Mouse (Mus musculus) CD8-positive naive resting alpha-beta T cell, adult 2 months (primary cell): ENCODE data around the gene Rad23a.

Experiments used
- DNase-seq, 2 experiments: peaks; one replicate each; pipeline ENCODE4 v3.0.0; 2022; ENCODE audit warnings: low read depth in 2 of 2, low spot score in 2 of 2

Rad23a gene

DNA sequence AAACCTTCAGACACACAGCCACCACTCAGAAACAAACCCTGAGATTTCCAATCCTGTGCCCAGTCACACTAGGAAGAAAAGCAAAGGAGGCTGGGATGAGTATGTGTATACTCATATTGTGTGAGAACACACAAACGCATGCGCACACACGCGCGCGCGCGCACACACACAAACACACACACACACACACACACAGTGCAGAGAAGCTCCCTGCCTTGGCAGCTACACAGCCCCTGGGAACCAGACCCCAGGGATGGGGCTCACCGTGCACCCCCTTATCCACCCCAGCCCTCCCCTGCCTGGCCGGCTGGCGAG is 26.3 kb downstream of the Rad23a start:
- DNase-seq: no peak

DNA sequence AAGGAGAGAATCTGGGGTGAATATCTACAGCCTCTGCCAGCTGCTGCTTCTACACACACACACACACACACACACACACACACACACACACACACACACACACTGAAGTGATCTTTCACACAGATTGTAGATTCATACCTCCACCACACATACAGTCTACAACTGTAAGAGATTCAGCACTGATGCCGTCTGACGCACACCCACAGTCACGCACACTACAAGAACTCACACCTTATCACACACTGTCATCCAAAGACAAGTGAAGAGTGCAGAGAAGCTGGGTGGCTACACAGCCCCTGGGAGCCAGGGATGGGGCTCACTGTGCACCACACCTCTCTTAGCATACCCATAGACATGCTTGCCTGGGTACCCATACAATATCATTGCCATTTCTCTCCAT is 26.6 kb downstream of the Rad23a start:
- DNase-seq: no peak

DNA sequence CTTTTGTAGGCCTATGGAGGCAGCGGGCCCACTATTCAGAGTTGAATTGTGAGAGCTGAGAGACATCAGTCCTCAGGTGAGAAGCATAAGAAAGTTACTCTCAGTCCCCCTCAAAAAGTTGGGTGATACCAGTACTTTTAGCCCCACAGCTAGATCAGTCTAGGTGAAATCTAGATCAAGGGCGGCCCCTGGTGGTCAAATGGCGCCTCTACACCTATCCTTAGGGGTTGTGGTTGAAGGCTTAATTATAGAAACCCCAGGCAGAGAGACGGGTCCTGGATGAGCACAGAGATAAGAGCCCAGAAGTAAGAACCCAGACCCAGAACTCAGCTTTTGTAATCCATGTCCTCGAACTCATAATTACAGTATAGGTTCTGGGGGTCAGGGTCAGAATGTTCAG is 27.4 kb downstream of the Rad23a start:
- DNase-seq: peak; percentile 73 to 81

DNA sequence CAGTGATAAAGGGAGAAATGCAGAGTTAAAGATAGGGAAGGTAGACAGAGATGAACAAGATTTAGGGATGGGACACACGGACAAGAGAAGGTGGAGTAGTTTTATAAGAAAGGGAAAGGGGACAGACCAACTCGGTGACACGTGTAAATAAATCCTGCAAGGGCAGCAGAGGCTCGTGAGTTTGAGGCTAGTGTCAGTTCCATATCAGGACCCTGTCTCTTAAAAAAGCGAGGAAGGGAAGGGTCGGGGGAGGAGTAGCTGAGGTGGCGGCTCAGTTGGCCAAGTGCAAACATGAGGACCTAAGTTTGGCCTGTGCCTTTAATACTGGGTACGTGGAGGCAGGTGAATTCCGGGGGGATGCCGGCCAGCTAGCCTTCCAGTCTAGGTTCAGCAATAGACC is 29.2 kb downstream of the Rad23a start:
- DNase-seq: no peak

DNA sequence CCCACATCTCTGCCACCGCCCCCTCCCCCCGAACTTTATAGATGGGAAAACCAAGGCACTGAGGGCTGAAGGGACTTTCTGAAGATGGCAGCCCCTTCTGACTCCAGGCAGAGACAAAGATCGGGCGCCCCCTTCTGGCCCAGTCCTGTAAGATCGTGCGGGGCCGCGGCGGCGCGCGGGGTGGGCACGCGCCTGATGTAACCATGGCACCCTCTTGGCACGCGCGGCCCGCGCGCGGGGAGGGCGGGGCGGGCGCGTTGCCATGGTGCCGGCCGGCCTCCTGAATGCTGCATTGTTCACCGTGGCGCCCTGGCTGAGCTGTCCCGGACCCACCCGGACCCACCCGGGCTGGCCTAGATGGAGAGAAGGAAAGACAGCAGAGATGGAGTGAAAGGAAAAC is 29.6 kb downstream of the Rad23a start:
- DNase-seq: peak; percentile 77 to 85

DNA sequence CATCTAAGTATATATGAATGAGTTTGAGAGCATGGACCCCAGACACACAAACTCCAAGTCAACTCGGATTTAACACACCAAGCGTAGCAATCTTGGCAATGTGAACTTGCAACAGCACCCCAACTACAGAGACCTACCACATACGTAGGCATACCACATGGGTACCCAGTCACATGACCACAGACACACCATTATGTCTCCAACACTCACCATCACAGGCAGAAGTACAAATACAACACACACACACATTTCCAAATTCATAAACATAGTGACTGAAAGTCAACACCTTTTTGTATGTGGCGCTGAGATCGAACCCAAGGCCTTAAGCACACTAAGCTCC is 30.6 kb downstream of the Rad23a start:
- no peak for DNase-seq

DNA sequence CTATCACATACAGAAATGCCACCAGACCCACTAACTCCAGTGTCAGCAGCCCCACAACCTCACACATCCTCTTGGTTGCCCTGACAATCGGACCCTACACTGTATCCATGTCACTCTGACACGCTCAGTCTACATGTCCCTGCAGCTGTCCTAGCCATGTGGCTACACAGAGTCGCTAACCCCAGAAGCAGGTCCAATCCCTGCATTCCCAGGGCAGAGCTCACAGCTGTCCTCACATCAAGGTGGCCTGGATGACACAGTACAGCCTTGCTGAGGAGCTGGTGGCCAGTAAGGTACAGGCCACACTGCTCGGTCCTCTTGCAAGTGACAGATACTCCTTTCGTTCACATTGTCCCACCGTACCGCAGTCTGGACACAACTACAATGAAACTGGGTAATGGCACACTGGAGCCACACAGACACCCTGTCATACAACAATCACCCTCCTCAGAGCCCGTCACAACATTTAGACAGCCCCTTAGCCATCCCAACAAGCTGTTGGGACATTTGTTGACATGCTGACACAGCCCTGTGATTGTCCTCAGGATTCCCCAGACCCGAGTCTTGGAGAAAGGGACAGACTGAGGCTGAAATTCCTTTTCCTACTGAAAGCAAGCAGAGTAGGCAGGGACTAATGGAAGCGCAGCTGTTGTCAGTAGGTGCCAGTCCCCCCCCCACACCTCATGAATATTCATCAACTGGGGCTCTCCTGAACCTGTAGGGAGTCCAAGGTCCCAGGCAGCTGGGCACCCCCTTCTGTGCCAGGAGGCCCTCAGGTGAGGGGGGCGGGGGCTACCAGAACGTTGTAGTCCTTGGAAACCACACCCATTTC is 31.1 kb downstream of the Rad23a start:
- DNase-seq: no peak

DNA sequence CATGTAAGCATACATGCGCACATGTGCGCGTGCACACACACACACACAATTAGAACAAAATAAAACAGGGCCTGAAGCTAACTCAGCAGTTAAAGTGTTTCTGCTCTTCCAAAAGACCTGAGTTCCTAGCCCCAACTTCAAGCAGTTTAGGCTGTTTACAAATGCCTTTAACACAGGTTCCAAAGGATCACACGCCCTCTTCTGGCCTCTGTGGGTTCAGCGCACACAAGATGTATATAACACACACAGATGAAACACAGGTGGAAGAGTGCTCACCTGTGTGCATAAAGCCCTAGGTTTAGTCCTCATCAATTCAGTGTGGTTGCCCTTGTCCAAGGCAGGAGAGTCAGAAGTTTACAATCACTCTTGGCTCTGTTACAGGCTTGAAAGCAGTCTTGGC is 34.4 kb downstream of the Rad23a start:
- DNase-seq: no peak

DNA sequence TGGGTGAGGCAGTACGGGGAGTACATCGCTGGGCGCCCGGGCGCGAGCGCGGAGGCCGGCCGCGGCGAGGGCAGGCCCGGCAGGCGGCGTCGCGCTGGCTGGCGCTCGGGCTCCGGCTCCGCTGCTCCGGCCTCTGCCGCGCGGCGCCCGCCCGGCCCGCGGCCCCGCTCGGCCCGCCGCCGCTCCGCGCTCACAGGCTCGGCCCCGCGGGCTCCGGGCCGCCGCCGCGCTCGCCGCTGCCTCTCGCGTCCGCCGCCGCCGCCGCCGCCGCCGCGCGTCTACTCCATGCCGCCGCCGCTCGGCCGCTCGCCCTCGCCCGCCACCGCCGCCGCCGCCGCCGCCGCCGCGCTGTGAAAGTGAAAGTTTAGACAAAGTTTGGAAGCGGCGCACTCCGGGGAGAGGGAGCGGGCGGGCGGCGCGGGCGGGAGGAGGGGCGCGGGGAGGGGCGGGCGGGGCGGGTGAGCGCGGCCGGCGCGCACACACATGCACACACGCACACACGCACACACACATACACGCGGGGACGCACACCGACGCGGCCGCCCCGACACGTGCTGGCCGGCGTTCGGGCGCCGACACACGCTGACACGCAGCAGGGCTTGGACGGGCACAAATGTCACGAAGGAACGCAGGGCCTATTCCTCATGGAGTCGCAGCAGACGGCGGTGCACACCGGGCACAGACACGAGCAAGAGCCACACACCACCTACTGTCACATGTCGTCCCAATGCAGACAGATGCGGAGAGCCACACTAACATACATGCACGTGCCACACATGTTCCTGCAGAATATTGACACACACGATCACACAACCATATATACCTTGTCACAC is 40.2 kb downstream of the Rad23a start, which contains the start of gene Nfix:
Gene Nfix, minus strand, starts transcription at position 346 of the 833 bp plus-strand sequence.
- peak in 1 of 2 experiments; percentile 21 for DNase-seq

DNA sequence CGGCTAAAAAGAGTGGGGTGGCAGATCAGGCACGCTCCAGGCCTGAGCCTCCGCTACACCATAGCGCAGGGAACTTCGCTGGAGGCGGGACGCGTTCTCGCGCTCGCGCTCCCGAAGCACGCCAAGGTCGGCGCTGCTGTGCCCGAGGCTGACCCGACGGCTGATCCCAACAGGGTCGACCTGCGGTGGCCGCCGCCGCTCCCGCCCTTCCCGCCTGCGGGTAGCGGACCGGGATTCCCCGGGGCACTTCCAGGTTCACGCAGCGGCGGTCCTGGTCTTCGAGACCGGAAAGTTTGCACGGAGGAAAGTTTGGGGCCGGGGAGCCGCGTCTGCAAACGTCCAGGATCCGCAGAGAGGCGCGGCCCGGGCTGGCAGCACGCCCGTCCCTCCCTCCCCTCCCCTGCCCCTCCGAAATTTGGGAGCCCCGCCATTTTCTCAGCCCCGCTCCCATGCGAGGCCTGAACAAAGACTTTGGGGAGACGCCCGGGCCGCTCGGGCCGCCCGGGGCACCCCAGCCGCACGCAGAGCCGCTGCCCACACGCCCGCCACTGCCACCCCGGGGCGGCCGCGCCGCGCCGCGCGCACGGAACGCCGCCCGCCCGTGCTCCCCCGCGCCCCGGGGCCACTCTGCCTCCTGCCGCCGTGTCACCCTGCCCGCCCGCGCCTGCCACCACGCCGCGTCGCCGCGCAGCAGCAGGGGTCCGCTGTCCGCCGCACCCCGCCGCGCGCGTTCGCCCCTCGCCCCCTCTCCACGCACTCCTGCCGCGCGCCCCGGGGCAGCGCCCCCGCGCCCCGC is 41.1 kb downstream of the Rad23a start:
- no peak for DNase-seq

DNA sequence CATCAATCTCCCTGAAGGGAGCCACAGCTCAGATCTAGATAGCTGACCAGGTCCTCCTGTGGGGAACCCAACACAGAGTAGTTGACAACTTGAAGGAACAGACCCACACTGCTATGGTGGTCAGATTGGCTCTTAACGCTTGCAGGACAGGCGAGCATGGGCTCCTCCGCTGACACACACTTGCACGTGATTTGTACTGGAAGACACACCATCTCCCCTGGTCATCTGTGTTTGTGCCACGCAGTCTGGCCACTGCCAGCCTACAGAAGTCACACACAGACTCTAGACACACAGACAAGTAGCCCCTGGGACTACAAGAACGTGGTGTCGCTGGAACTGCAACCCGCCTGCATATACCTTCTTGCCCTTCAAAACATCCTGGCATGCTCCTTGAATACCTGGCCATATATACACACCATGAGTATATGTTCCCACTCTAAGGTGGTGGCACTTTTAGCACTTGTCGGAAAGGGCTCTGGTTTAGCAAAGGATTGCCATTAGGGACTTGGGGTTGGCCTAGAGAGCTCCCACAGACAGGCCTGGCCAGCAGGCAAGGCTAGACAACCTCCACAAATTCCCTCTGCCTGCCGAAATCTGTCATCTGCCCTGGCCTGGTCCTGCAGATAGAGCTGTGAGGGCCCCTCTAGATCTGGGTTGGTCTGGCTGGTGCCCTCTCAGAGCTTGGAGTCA is 41.9 kb downstream of the Rad23a start:
- DNase-seq: no peak

DNA sequence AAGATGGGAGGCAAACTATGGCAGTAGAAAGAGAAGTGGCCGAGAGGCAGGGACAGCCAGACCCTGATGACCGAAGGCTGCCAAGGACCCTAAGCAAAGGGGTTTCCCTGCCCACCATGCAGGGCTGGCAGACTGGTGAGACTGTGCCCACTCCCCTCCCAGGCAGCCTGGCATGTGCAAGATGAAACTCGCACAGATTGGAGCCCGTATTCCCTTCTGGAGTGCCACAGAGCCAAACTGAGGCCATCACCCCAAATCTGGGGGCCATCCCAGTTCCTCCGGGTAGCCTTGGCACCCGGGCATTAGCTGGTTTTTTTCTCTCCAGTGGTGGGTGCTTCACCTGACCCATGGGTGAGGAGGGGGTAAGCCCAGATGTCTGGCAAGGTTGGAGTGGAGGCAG is 42.5 kb downstream of the Rad23a start:
- DNase-seq: no peak

DNA sequence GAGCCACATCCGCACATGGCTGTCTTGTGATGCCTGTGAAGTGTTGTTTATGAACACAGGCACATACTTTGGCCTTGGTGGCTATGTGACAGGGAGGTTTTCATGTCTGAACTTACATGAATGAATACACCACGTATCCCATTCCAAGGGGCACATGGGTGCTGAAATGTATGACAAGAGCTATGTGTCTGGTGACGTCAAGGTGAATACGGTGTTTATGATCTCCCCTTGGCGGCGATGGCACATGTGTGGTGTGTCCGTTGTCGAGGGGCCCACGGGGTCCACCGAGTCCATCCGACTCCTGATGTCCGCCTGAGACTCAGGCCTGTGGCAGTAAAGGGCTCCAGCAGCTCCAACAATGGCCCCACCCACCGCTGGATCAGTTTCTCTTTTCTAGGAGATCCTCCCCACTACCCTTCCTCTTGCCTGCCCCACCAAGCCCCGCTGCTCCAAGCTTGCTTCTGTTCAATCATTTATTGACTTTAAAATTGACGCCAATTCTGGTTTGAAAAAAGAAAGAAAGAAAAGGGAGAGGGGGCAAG is 43.1 kb downstream of the Rad23a start:
- no peak for DNase-seq

DNA sequence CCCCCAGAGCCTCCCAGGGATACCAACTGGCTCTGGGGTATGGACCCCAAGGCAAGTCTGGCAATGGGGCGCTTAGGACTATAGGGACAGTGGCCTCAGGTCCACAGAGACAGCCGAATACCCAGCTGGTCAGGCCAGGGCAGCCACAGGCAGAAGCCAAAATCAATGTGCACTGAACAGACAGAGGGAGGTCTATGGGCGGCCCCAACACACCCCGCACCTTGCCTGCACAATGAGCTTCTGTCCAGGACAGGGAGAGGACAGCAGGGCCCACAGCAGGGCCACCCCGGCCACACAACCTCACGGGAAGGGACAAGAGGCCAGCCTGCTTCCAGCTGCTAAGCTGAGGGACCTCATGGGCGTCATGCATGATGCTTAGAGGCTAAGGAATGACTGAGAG is 46.0 kb downstream of the Rad23a start:
- no peak for DNase-seq

DNA sequence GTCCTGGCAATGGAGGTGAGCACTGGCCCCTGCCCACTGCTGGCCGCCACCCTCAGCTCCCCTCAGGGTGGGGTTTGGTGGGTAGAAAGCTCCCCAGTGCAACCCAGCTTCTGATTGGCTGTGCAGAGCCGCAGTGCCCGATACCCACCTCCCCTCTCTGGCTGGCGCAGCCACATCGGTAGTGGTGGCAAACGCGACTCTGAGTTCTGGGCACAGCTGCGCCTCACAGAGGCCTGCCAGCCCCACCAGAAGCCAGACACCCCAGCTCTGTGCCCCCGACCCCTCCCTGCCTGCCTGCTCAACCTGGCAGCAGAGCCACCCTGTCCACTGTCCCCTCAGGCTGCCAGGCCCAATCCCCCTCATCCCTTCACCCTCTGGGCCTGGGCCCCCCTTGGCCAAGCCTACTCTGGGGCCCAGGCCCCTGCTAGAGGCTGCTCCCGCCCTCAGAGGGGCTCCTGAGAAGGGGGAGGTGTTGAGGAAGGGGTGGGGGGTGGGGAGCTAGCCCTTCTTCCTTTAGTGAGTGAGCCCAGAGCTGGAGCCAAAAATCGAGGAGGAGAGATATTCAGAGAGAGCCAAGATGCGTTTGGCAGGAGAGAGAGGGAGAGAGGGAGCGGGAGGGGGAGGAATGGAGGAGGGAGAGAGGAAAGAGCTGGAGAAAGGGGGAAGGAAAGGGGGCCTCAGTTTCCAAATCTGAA is 46.5 kb downstream of the Rad23a start:
- no peak for DNase-seq

DNA sequence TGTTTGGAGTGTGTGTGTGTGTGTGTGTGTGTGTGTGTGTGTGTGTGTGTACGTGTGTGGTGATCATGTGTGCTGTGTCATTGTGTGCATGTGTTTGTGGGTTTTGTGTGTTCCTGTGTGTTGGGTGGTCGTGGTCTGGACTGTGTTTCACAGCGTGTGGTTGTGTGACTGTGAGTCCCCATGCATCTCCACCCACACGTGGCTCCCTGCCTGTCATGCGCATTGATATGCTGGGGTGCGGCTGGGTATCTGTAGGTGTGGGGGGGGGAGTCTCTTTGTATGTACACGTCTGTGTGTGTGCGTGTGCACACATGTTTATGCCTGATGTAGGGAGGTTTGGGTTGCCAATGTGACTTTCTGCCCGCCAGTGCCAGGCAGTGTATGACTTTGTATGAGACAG is 47.3 kb downstream of the Rad23a start:
- DNase-seq: no peak

DNA sequence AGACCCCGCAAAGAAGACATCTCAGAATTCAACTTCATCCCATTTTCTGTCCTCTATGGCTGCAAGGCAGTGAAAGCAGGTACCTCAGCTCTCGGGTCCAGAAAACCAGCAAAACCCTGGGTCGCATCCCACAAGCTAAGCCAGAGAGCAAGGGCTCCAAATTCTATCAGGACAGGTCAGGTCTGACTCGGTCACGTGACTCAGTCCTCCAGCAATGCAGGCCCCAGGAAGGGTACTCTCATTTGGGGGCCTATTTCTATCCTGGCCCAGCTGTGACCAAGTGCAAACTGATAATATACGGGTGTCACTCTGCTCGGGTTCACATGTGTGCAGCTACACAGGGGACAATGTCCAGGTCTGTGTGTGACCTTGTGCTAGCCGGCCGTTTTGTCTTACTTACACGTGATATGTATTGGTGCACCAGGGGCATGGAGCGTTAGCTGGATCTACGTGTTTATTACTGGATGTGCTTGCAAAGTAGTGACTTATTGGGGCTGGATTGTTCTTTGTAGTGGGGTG is 48.0 kb downstream of the Rad23a start:
- no peak for DNase-seq

DNA sequence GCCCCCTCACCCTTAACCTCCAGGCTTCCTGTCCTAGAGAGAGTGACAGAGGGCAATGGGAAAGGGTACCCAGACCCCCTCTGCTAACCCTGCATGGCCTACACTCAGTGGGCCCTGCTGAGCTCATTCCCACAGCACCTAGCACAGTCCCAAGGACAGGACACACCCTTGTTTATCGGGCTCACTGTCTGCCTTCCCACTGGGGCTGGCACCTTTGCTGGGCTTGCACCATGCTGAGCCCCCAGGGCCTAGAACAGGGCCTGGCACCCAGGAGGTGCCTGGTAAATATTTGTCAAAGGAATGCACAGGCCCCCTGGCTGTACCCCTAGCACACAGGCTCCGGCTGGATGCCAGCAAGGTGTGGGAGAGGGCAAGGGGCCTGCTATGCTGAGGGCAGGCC is 49.9 kb downstream of the Rad23a start:
- no peak for DNase-seq

DNA sequence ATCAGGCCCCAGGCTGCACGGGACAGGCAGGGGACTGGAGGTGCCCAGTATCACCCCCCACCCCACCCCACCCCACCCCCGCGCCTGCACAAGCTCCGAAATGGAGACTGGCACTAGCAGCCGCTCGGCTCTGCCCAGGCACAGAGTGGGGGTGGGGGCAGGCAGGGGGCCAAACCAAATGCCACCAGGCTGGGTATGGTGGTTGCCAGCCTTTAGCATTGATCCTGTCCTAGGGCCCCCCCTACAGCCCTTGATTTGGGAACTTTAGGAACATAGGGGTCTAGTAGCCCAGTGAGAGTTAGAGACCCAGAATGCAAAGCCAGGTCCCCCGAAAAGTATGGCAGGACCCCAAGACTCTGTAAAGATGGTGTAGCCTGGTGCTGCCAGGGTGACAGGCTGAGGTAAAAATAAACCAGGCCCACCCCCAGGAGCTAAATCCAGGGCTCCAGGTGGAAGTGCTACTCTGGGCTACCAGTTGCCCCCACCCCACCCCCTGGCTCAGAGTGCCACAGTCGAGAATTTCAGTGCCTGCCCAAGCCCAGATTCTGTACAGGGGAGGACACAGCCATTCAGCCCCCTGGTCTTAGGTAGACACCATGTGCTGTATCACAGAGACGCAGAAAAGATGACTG is 50.5 kb downstream of the Rad23a start:
- DNase-seq: no peak

DNA sequence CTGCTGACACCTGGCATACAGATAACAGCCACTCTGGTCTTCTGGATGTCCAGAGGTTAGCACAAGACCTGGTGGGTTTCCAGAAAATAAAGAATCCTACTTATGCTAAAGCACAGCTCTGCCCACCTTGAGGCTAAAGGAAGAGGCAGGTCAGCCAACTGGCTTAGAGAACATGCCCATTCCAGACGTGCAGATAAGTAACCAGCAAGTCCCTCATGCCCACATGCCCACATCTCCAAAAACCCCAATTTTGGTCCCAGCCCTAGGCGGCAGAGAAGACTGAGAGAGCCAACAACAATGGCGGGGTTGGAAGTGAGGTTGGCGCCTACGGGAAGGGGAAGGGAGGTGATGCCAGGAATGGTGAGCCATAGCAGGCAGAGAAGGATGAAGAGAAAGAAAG is 51.1 kb downstream of the Rad23a start:
- no peak for DNase-seq
